8 mouse cellular contexts compared by ENCODE assay signal in the genomic region with DNA sequence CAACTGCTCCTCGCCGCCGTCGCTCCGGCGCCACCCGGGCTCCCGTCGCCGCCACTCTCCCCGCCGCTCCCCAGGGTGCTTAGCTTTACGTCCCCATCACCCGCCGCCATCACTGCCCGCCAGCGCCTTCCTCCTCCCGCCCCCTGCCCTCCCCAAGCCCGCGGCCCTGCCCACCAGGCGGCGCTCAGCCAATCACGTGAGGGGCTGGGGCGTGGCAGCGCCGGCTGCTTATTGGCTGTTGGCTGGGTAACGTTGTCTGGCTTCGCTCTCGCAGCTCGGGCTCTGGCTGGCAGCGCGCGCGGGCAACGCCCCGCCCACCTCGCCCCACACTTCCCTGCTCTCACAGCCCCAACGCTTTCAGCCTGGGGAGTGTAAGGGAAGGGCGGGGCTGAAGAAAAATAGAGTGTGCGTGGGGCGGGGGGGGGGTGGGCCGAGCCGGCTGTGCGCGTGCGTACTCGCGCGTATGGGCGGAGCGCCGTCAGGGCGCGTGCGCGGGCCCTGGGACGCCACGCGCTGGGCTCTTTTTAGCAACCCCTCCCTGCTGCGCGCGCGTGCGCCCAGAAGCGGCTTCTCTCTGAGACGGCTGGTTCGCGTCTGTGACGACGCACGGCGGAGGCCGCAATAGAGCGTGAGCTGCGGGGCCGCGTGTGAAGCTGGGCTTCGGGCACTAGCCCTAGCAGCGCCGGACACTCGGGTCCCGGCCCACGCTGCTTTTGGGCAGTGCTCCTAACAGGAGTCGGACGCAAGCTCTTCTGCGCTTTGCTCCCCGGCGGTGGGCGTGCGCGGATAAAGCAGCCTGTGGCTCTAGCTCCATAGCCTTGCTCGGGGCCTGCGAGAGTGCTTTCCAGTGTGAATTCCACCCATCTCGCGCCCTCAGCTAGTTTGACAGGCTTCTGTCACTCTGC. TPM values are rescaled to one million over a fixed set of nuclear protein-coding genes. Genes with fewer than 3 reads are reported as not detected.
DNase-seq lines count a peak whose midpoint lies in the region; ATAC-seq and TF ChIP-seq lines count a peak whose summit lies in the region.

Gene Pgrmc2 (minus strand): TSS at position 162 of the 905 bp plus-strand sequence.

- no peaks in the 10 kb centered on the region for H3K27me3 ChIP-seq in heart, embryonic 12.5 days (replicated peaks)
- no peaks in the 10 kb centered on the region for H3K27me3 ChIP-seq in kidney, postnatal 0 days (ENCODE audit: insufficient read depth, low read length)
- no peaks in the 10 kb centered on the region for H3K27me3 ChIP-seq in liver, embryonic 11.5 days (replicated peaks; ENCODE audit: control insufficient read depth, insufficient read depth, low read length)
- H3K27me3 ChIP-seq in stomach, embryonic 14.5 days (ENCODE audit: control insufficient read depth, insufficient read depth, low read length): no peaks in the 10 kb centered on the region

- no peaks in the 10 kb centered on the region for H3K9me3 ChIP-seq in heart, embryonic 12.5 days (replicated peaks)
- no peaks in the 10 kb centered on the region for H3K9me3 ChIP-seq in kidney, postnatal 0 days (replicated peaks; ENCODE audit: low read length)
- no peaks in the 10 kb centered on the region for H3K9me3 ChIP-seq in liver, embryonic 11.5 days (ENCODE audit: control insufficient read depth, low read length)
- H3K9me3 ChIP-seq in stomach, embryonic 14.5 days (ENCODE audit: control insufficient read depth, low read depth, low read length): no peaks in the 10 kb centered on the region

- H3K4me1 ChIP-seq in heart, embryonic 12.5 days (replicated peaks): peaks cover 12% of the 10 kb centered on the region
- H3K4me1 ChIP-seq in kidney, postnatal 0 days (replicated peaks; ENCODE audit: insufficient read depth, low read length): peaks cover 7% of the 10 kb centered on the region; the same call in 1 of the 2 replicates
- H3K4me1 ChIP-seq in liver, embryonic 11.5 days (replicated peaks; ENCODE audit: control insufficient read depth, insufficient read depth, low read length): peaks cover 8% of the 10 kb centered on the region; the same call in 1 of the 2 replicates
- H3K4me1 ChIP-seq in stomach, embryonic 14.5 days (ENCODE audit: control insufficient read depth, insufficient read depth, low read length): peaks cover 10% of the 10 kb centered on the region; the same call in 1 of the 2 replicates

- peak within 1 kb of the TSS; percentile 97 for H3K4me3 ChIP-seq in heart, embryonic 12.5 days
- peak within 1 kb of the TSS; percentile 90 for H3K4me3 ChIP-seq in kidney, postnatal 0 days (replicated peaks; ENCODE audit: low read depth, low read length)
- H3K4me3 ChIP-seq in liver, embryonic 11.5 days (ENCODE audit: low read depth, low read length): peak within 1 kb of the TSS; percentile 69
- H3K4me3 ChIP-seq in stomach, embryonic 14.5 days (ENCODE audit: low read depth, low read length): peak within 1 kb of the TSS; percentile 89

- peak within 1 kb of the TSS; percentile 96 for H3K9ac ChIP-seq in heart, embryonic 12.5 days
- H3K9ac ChIP-seq in kidney, postnatal 0 days (ENCODE audit: low read depth, low read length): peak within 1 kb of the TSS; percentile 82
- peak within 1 kb of the TSS; percentile 91 for H3K9ac ChIP-seq in liver, embryonic 11.5 days (ENCODE audit: low read depth, low read length)
- H3K9ac ChIP-seq in stomach, embryonic 14.5 days (replicated peaks; ENCODE audit: low read depth, low read length): peak within 1 kb of the TSS; percentile 87

- H3K36me3 ChIP-seq in heart, embryonic 12.5 days: peaks cover 8% of the 10 kb centered on the region; the same call in 1 of the 2 replicates
- no peaks in the 10 kb centered on the region for H3K36me3 ChIP-seq in kidney, postnatal 0 days (ENCODE audit: insufficient read depth, low read length)
- no peaks in the 10 kb centered on the region for H3K36me3 ChIP-seq in liver, embryonic 11.5 days (ENCODE audit: control insufficient read depth, insufficient read depth, low read length)
- no peaks in the 10 kb centered on the region for H3K36me3 ChIP-seq in stomach, embryonic 14.5 days (ENCODE audit: control insufficient read depth, insufficient read depth, low read length)

- H3K4me2 ChIP-seq in heart, embryonic 12.5 days: peak within 1 kb of the TSS; percentile 89
- H3K4me2 ChIP-seq in kidney, postnatal 0 days (ENCODE audit: low read length): peak within 1 kb of the TSS; percentile 97
- H3K4me2 ChIP-seq in liver, embryonic 11.5 days: peak within 1 kb of the TSS; percentile 87
- peak within 1 kb of the TSS; percentile 87 for H3K4me2 ChIP-seq in stomach, embryonic 14.5 days (replicated peaks; ENCODE audit: low read depth, low read length)

- peak; percentile 91 for ATAC-seq in erythroid progenitor cell, adult 5-6 weeks (replicated peaks; ENCODE audit: low FRiP score, poor library complexity, severe bottlenecking)
- peak; percentile 97 for ATAC-seq in heart, embryonic 12.5 days (ENCODE audit: insufficient number of reproducible peaks, low FRiP score)
- ATAC-seq in kidney, postnatal 0 days (replicated peaks; ENCODE audit: low FRiP score, low read depth): peak; percentile 99
- ATAC-seq in liver, embryonic 11.5 days (replicated peaks; ENCODE audit: low FRiP score): peak; percentile 96
- peak; percentile 98 for ATAC-seq in stomach, embryonic 14.5 days (ENCODE audit: insufficient number of reproducible peaks, insufficient read depth, low FRiP score, low read depth)

- H3K27ac ChIP-seq in heart, embryonic 12.5 days (ENCODE audit: poor library complexity, severe bottlenecking): peak within 1 kb of the TSS; percentile 96
- peak within 1 kb of the TSS; percentile 78 for H3K27ac ChIP-seq in kidney, postnatal 0 days
- H3K27ac ChIP-seq in liver, embryonic 11.5 days (ENCODE audit: low read depth, low read length): peak within 1 kb of the TSS; percentile 89
- H3K27ac ChIP-seq in stomach, embryonic 14.5 days (ENCODE audit: low read length): peak within 1 kb of the TSS; percentile 91

- TF ChIP-seq CTCF in kidney, postnatal 0 days (IDR thresholded peaks at IDR 0.05; ENCODE audit: low read depth): peak; percentile 59

- peak; percentile 100 for DNase-seq in CD4-positive helper T cell, adult 2 months (ENCODE audit: low read depth, low spot score)
- peak; percentile 98 for DNase-seq in brain, embryonic 18.5 days (ENCODE audit: low read depth, low spot score)
- peak; percentile 97 for DNase-seq in kidney, postnatal 0 days (ENCODE audit: low spot score)
- DNase-seq in liver, embryonic 11.5 days (ENCODE audit: low spot score): peak; percentile 97
- peak; percentile 99 for DNase-seq in naive thymus-derived CD4-positive, alpha-beta T cell, adult 2 months (ENCODE audit: low read depth)

- under 1% methylated on average over 88 of the region's 95 CpGs for WGBS in heart, embryonic 12.5 days
- under 1% methylated on average over 90 of the region's 95 CpGs for WGBS in kidney, postnatal 0 days
- WGBS in liver, embryonic 11.5 days: under 1% methylated on average over 91 of the region's 95 CpGs
- WGBS in stomach, embryonic 14.5 days: under 1% methylated on average over 89 of the region's 95 CpGs

RNA-seq across cellular contexts. Expression of gene Pgrmc2, which starts in this region (rescaled TPM):
- total RNA-seq in erythroid progenitor cell, adult 5-6 weeks (2015; ENCODE audit: low replicate concordance): 42.8 and 54.4 TPM in 2 replicates
- 32.1 and 42.9 TPM in 2 replicates for total RNA-seq in erythroid progenitor cell, adult 5-6 weeks (2017; ENCODE audit: low replicate concordance)
- polyA plus RNA-seq in heart, embryonic 12.5 days (2016; fragmentation: Nextera tagmentation; extraction: Ambion mirVana): 56.4 and 59.2 TPM in 2 replicates
- polyA plus RNA-seq in kidney, postnatal 0 days (2015; fragmentation: Nextera tagmentation; extraction: Ambion mirVana): 35.8 and 36.0 TPM in 2 replicates
- polyA plus RNA-seq in liver, embryonic 11.5 days (2014; fragmentation: Nextera tagmentation; extraction: Ambion mirVana): 28.3 and 29.4 TPM in 2 replicates
- polyA plus RNA-seq in stomach, embryonic 14.5 days (2014; fragmentation: Nextera tagmentation; extraction: Ambion mirVana): 29.5 and 32.4 TPM in 2 replicates

Comparison
In these comparisons a context has a peak if more than half of its experiments do, and no peak if none do; other contexts are left out.
1. Peak in every context shown above with its lines: DNase-seq, ATAC-seq, H3K4me3 ChIP-seq and H3K27ac ChIP-seq.